Mouse (Mus musculus): Measurements from ENCODE around the gene Pacrg.

Gene Pacrg

DNA sequence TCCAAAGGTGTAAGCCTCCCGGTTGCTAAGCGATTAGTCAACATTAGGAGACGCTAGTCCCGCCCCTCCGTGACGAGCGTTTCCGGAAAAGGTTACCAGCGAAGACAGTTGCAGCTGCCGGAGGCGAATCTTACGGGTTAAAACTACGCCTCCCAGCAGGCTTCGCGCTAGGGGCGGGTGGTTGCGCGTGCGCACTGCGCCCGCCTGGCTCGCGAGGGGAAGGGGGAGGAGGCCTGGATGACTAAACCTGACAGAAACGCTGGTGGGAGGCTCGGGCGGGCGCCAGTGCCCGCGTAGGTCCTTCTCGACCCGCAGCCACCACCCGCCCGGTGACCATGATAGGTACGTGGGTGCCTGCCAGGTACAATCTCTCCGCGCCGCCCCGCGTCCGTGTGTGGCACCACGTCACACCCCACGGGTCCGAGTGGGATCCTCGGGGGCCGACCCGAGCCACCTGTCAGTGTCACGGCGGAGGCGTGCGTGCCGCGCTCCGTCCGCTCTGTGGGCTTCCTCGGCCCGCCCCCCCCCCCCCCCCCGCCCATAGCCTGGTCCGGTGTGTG, at the start of gene Pacrg, which contains the start of gene Prkn:
Gene Pacrg (minus strand): TSS at position 164 of the 560 bp plus-strand sequence.
Gene Prkn (plus strand): TSS at position 237 of the 560 bp plus-strand sequence.
- DNase-seq, result peak; percentile 94

DNA sequence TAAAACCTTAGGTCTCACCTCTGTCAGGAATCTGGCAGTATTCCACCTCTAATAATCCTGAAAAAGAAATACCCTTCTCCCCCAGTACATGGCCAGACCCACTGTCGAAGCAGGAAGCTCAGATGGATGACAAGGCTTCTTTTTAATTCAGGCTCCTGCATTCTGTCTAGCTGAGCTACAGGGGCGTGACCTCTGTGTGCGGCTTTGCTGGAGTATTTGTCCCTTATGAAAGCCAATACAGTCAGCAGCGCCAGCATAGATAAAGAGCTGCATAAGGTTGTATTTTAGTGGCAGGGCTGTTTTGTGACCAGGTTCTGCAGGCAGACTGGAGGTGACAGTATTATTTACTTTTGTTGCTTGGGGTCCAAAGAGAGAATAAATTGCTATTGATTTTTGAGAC, 47.8 kb upstream of the Pacrg start:
- DNase-seq, result no peak

DNA sequence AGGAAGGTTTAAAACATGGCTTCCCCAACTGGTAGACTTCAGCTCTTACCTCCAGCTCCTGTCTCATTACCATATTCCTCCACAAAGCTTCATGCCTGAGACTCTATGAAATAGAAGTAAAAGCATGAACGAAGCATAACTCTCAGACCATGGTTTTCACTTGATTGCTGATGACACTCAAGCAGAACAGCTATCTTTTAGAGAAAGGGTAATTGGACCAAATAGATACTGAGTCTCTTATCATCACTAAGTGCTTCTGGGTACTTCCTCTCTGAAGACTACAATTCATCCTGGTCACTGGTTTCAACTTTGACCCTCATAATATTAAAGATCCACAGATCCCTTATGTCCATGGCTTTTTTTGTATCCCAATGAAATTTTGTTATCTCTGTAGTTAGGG, 42.1 kb upstream of the Pacrg start:
- DNase-seq, result no peak

DNA sequence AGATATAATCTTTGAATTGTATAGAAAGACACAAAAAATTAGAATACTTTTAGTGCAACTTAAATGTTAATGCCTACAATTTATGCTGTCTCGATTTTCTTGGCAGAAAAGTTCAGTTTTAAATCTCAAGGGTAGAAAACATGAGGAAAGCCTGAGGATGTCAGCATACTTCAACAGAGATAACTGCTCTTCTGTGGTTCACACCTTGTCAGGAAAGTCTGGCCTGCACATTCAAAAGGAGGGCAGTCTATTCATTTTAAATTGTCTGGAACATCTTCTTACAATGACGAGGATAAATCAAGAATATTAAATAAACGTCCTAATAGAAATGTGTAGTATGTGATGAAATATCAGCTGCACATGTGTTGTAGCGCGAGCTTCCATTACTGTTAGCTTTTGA, 38.9 kb upstream of the Pacrg start:
- no peak for DNase-seq

DNA sequence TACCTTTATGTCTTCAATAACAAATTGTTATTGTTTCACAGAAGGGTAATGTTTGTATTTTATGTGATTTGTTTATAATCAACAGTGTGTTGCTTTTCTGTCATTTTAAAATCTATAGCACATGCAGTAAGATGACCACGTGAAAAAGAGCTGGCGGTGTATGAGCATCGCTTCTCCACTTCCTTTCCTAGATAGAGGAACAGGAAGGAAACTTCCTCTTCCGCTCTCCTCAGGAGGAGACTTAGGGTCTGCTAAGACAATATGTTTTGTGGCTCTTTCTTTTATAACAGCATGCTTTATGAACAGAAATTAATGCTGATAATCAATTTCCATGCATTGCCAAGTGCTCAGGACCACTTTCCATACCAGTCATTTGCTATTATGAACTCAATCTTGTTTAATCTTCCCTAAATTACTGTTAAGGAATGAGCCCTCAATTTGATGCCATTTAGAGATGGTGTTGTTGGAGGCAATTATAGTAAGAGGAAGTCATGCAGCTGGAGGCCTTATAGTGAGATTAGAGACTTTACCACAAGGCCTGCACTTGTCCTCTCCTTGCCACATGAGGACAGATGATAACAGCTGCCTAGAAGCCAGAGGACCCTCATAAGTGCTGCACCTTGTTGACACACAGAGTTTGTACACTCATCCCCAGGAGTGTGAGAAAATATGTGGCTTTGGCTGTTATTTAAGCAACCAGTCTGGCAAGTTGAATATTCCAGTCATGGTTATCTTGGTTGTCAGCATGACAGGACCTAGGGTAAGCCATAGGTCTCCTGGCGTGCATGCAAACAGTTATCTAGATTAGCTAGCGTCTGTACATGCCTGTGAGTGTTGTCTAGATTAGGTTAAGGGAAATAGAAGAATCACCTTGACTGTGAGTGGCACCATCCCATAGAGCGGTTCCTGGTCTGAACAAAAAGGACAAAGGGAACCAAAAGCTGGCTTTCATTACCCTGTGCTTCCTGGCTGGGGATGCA, 34.4 kb upstream of the Pacrg start:
- DNase-seq, result no peak

DNA sequence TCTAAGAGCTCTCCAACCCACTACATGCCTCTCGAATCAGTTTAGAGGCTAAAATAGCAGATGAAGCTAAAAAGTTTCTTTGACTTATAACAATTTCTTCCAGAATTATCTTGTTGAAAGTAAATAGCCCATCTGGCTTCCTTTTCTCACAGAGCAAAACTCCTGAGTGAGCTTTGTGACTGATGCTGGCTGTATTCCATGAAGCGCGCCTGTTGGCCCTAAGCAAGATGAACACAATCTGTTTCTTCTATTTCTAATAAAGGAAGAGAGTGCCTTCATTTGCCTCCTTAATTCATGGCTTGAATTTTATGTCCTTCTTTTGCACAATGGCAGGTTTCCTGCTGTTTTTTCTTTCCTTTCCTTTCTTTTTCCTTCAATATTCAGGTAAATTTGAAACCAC, 14.1 kb upstream of the Pacrg start:
- no peak for DNase-seq

DNA sequence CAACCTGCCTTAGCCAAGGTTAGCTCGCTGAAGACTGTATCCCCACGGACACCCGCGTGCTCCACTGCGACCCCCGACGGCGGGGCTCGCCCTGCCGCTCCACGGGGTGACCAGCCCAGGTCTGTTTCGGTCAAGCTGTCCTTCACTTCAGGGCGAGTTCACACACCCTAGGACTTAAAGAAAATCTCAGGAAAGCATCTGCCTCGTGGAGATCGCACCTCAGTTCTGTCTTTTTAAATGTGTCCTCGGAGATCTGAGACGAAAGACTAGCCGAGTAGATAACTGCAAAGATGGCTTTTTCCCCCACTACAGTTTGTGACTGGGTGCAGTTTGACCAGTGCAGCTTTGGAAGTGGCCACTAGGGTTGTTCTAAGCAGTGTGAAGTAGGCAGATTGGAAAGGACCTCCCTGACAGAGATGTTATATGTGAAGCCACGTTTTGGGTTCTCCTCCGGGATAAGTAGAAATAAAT, 655 bp upstream of the Pacrg start:
- peak; percentile 34 for DNase-seq

DNA sequence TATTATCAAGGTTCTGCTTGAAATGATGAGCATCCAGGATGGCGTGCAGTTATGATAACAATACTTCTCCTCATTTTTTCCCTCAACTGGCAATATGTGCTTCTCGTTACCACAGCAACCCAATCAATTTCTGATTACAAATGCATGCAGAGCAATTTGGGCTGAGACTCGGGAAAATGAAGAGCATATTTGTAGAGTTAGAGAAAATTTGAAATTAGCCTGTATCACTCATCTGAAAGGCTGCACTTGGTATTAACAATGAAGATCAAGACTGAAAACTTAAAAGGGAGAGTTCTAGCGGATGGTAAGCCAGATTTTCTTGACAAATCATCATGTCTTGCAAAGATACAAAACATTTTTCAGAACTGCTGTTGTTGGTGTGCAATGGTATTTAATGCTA, 21.1 kb downstream of the Pacrg start:
- DNase-seq, result no peak

DNA sequence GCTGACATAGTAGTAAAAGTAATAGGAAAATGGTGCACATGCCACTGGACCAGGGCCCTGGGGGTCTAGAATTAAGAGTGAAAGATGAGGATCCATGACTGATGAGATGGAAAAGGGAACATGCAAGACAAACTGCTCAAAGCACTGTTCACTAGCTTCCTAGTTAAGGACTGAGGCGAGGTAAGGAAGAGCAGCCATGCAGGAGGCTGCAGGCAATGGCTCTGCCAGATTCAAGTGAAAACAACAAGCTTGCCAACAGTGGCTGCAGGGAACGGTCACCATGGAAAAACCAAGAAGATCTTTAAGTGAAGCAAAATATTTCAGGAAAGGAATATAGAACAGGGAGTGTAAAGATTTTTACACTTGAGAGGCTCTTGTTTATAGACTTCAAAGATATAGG, 31.5 kb downstream of the Pacrg start:
- DNase-seq, result no peak

DNA sequence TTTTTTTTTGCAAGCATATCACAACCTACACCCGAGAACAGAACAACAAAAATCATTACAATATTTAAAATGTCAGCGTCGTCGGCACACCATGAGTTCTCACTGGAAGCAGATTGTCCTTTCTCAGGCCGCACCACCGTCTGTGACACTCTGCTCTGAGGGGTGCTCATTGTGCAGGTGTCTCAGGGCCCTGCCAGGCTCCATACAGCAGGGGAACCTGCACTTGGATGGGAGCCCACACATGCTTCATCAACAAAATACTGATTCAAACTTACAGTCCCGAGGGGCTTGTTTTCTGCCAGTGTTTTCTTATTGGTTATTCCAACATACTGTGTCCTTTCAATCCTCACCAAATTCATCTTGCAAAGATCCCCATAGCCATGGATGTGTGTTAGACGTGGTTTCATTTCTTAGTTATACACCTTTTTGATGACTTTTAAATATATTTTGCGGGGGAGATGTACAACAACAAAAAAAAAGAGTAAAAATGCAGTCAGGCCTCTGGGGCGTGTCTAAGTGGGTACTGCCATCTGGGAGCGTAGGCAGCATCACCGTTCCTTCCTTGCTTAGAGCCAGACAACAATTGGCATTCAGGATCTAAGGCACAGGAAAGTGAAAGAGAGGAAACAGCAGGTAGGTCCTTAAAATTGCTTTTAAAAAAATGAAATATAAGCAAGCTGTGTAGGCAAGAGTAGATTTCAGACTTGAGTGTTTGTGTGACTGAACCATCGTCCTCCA, 32.7 kb downstream of the Pacrg start:
- no peak for DNase-seq

DNA sequence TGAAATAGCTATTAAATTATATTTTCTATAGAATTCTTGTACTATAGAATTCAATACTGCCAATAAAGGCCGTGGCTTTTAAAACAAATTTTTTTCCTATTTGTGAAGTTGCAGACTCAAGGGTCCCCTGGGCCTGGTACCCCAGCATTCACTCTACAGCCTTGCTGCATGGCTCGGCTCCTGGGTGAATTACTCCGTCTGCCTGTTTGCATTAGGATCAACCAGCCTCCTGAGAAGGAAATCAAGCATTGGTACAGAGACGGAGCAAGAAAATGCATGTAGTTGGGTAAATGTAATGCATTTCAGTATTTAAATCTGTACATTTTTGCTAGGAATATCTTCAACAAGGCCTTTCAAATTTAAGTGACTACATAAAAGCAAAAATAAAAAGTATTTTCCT, 33.4 kb downstream of the Pacrg start:
- DNase-seq, result no peak

DNA sequence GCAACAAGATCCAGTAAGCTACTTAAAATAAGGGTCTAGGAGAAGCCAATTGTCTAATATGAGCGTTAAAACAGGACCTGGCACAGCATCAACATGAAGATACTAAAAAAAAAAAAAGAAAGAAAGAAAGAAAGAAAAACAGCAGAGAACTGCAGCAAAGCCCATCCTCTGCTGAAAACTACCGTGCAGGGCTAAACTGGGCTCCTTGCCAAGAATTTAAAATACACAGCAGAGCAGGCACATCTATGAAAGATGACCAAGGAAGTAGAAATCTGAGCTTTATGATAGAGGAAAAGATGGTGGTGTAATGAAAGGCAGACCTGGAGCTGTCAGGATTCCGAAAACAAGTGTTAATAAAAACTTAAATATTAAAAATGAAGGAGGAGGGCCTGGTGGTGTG, 48.5 kb downstream of the Pacrg start:
- no peak for DNase-seq

DNA sequence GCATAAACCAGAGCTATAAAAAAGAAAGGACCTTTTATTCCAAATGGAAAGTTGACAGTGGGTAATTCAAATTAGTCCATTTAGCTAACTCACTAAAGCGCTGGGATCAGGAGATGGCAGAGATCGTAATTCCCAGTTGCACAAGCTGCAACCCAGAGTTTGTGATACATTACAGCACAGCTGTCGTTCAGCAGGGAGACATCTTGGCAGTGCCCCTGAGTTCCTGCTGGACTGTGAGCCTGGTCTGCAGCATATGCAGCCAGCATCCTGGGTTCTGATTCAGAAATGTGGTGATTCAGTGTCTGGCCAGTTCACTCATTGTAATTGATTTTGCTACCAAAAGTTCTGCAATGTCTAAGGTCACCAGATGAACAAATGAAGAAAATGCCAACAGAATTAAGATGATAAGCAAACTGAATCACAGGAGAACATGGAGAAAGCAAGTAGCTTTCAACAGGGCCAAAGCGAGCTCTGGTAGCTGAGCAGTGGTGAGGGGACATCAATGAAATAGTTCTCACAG, 55.6 kb downstream of the Pacrg start:
- no peak for DNase-seq

DNA sequence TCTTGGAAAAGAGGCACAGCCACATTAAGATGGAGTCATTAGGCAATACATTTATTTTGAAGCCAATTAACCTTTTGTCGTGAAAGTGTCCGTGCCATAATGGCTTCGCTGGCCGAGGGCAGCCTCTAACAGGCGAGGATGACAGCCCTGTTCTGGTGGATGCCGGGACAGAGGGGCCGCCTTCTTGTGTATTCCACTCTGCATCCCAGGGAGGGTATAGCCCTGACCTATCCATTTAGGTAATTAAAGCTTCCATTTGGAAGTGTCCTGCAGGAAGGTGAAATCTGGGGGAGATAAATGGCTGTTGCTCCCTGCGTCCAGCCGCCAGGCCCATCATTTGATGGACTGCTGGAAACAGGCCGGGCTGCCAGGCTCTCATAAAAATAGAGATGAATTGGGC, 63.6 kb downstream of the Pacrg start:
- no peak for DNase-seq

DNA sequence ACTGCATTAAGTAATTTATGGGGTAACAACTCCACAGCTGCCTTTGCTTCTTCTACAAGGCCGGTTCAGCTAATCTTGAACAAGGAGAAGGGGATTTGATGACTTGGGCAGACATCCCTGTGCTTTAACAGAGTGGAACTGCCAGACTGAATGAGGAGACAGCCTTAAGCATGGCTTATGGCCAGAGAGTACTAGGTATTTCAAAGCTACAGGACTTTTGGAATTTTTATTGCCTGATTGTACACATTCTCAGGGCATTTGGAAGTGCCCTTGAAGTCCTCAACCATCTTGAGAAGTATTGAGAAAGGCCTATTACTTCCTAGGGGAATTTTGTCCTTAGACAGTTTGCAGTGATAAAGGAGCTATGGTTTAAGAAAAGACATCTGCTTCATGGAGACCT, 65.6 kb downstream of the Pacrg start:
- DNase-seq, result no peak

DNA sequence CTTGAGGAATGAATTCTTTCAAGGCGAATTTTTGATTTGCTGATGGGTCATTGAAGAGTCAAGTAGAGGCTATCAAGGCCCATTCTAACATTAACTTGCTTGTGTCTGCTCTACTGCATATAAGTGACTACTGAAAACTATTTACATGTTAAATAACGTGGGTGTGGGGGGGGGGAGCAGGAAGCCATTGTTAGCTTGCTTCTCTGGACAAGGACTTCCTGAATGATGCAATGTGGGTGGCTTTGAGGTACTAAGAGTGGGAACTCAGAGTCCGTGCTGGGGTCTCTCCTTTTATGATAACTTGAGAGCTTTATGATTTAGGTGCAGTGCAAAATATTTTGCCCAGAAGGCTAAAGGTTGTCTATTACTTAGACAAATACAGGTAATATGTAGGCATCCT, 67.9 kb downstream of the Pacrg start:
- no peak for DNase-seq

DNA sequence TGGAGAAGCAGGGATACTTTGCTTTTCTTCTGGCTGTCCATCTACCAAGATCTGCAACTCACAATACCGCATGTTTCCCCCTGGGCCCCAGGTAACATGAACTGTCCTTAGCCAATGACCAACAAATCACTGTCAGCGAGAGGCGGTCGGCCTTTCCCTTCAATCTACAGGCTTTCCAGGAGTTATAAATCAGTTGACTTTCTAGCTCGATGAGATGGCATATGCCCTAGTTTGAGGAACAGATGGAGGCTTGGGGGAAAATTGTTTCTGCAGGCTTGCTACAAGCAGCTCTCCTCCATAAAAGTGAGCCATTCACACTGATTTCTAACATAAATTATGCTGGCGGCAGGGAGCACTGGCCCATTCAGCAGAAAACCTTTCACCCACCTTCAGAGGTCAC, 70.2 kb downstream of the Pacrg start:
- DNase-seq, result no peak

DNA sequence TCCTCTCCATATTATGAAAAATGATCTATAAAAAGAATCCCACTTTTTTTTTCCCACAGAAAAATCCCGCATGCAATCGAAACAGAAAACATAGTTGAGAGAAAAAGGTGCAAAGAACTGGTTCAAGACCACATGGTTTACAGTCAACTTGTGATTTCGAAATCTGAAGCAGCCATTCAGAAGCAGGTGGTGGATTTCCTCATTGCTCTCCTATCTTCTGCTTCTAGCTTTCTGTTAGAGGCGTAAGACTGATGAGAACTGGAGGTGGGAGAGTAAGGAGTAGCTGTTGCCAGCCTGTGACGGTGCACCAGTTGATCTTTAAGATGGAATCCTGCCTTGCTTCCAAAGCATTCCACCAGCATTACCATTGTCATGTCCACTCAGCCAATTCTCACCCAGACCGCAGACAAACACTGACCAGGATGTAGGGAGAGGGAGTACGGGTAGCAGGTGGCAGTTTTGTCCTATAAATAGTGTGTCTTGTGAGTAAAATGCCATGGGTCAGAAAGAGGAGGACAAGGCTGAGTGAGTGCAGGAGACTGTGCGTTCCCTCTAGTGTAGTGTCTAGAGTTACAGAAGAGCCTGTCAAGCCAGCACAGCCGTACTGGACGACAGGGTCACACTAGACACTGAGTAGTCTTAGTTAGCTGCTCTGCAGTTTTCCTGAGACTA, 73.2 kb downstream of the Pacrg start:
- DNase-seq, result no peak

DNA sequence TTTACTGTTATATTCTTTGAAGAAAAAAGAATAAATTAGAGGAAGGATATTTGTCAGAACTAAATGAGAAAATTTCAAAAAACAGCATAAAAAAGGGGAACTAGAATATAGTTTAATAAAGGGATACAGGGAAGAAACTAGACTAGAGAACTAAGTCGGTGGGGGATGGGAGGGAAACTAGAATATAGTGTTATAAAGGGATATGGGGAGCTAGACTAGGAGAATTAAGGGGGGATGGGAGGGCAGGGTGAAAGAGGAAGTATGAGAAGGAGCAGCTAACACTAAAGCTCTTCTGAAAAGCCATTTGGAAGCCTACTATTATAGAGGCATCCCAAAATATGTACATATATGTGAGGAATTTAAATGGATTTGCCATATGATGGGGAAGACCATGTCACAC, 75.8 kb downstream of the Pacrg start:
- DNase-seq, result no peak

DNA sequence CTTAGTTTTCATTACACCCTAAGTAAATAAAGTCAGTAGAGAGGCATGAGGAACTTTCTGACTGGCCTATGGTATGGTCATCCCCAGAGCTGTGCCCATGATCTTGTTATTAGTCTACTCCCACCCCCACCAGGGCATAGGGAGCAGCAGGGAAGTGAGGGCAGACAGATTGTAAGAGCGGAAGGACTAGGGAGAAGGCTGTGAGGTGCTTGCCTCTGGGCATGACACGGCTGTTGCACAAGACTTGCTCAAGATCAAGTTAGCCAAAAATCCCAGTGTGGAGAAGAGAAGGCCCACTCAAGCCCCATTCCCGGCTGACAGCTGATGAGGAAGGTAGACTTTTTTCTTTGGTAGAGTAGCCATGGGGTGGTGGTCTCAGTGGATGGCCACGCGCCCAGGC, 82.7 kb downstream of the Pacrg start:
- DNase-seq, result no peak

DNA sequence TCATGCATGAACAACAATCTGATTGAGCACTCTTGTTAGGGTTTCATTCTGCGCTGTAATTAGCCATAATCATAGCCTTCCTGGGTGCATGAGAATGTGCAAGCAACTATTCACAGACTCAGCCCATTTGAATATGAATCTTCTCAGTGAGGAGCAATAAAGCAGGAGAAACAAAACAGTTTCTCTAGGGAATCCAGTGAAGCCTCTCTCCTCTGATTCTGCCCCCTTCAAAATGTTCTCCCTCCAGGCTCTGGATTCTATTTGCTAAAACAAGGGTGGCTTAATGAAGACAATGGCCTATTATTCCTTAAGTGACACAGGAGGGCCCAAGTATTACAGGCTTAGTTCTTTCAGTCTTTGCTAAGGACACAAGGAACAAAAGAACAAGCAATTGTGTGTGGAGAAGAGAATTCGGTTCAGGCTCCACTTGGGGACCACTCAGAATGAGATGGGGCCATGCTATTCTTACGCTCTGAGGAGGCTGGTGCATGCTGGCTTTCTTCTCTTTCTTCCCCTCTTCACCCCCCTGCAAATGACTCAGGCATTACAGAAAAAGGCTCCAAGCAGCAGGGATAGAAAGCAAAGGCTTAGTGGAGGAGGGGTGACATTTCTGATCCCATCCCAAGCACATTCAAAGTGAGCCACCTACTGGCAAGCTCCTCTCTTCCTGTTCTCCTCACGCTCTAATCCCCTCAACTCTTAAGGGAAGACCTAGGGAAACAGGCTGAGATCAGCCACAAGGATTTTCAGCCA, 95.2 kb downstream of the Pacrg start:
- peak; percentile 23 for DNase-seq

DNA sequence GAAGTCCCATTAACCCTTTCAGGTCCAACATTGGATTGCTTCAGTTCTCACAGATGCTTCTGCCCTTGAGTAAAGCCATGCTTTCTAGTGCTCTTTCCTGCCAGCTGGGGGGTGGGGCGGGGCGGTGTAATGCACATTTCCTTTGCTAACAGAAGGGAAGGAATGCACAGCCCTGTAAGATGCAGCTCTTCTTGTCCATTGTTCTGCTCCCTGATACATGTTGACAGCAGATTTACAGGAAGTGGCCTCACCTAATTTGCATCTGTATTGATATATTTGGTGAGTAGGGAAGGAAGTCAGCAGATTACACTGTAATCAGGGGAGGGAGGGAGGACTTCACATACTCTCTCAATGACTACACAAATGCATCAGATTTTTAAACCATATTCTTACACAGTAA, 100.0 kb downstream of the Pacrg start:
- DNase-seq, result peak; percentile 23

All from liver (tissue).